Mouse (Mus musculus): ENCODE measurements around the gene Chrng. TPM values are rescaled to one million over a fixed set of nuclear protein-coding genes. Genes with fewer than 3 reads are reported as not detected.

The Chrng gene
- polyA plus RNA-seq, 1 experiment from 2014 or later = 0.06 TPM

Other genes starting within 250 kb of the Chrng start
- not detected in 2 replicates for gene Alppl2, start 114.7 kb upstream of the Chrng start, polyA plus RNA-seq (2015; fragmentation: Nextera tagmentation; extraction: Ambion mirVana)
- 0.09 TPM in 1 of 2 replicates, not detected in the other for gene Alpi, start 103.1 kb upstream of the Chrng start, polyA plus RNA-seq (2015; fragmentation: Nextera tagmentation; extraction: Ambion mirVana)
- gene Akp3, start 79.7 kb upstream of the Chrng start, polyA plus RNA-seq (2015; fragmentation: Nextera tagmentation; extraction: Ambion mirVana) = not detected in 2 replicates
- 37.5 and 40.5 TPM in 2 replicates for gene Ecel1, start 48.1 kb upstream of the Chrng start, polyA plus RNA-seq (2015; fragmentation: Nextera tagmentation; extraction: Ambion mirVana)
- gene Prss56, start 21.3 kb upstream of the Chrng start, polyA plus RNA-seq (2015; fragmentation: Nextera tagmentation; extraction: Ambion mirVana) = 3.0 and 3.3 TPM in 2 replicates
- gene Chrnd, start 14.1 kb upstream of the Chrng start, polyA plus RNA-seq (2015; fragmentation: Nextera tagmentation; extraction: Ambion mirVana) = not detected in 2 replicates
- gene Eif4e2, start 9.3 kb downstream of the Chrng start, polyA plus RNA-seq (2015; fragmentation: Nextera tagmentation; extraction: Ambion mirVana) = 91.4 TPM in 2 replicates
- gene Efhd1, start 59.7 kb downstream of the Chrng start, polyA plus RNA-seq (2015; fragmentation: Nextera tagmentation; extraction: Ambion mirVana) = 1.9 and 2.2 TPM in 2 replicates
- 62.1 and 70.2 TPM in 2 replicates for gene Gigyf2, start 122.3 kb downstream of the Chrng start, polyA plus RNA-seq (2015; fragmentation: Nextera tagmentation; extraction: Ambion mirVana)
- gene Kcnj13, start 190.1 kb downstream of the Chrng start, polyA plus RNA-seq (2015; fragmentation: Nextera tagmentation; extraction: Ambion mirVana) = 16.0 and 17.9 TPM in 2 replicates

All from hindbrain, embryonic 15.5 days (tissue).